Mouse (Mus musculus) CD4-positive helper T cell, adult 2 months (primary cell): ENCODE data around the gene Pla2g1b.
"Not testable (repeated sequence)": the region's sequence is repeated elsewhere in the genome, so short reads cannot be mapped to it uniquely, and the experiment has no call there.

Experiments used
- DNase-seq: peaks from one replicate; pipeline ENCODE4 v3.0.0-alpha.2; 2012; ENCODE audit warnings: low read depth, missing footprints, low spot score

Gene Pla2g1b

GRCm38 (mm10) chr5:115505617-115506016 is 39.6 kb downstream of the Pla2g1b start:
- not testable (repeated sequence) for DNase-seq

- peak; percentile 92 for DNase-seq
These were observed 40.6 kb downstream of the Pla2g1b start, which contains the start of gene Pxn for GRCm38 (mm10) chr5:115506454-115507201. TSS of gene Pxn (plus strand) at chr5:115506676.

GRCm38 (mm10) chr5:115507267-115507980 is 41.4 kb downstream of the Pla2g1b start:
- no peak for DNase-seq

- no peak for DNase-seq
These were observed 42.2 kb downstream of the Pla2g1b start for GRCm38 (mm10) chr5:115507981-115508858.

GRCm38 (mm10) chr5:115508859-115509147 is 42.7 kb downstream of the Pla2g1b start:
- no peak for DNase-seq

GRCm38 (mm10) chr5:115509321-115509761 is 43.3 kb downstream of the Pla2g1b start:
- DNase-seq: no peak

GRCm38 (mm10) chr5:115509790-115510689 is 44.0 kb downstream of the Pla2g1b start:
- DNase-seq: no peak

- no peak for DNase-seq
These were observed 46.3 kb downstream of the Pla2g1b start for GRCm38 (mm10) chr5:115512375-115512774.

GRCm38 (mm10) chr5:115513246-115513645 is 47.2 kb downstream of the Pla2g1b start:
- no peak for DNase-seq

- no peak for DNase-seq
These were observed 47.7 kb downstream of the Pla2g1b start for GRCm38 (mm10) chr5:115513721-115514120.

GRCm38 (mm10) chr5:115514346-115514745 is 48.3 kb downstream of the Pla2g1b start:
- no peak for DNase-seq

- no peak for DNase-seq
These were observed 49.0 kb downstream of the Pla2g1b start for GRCm38 (mm10) chr5:115514896-115515587.

- peak; percentile 82 for DNase-seq
These were observed 50.2 kb downstream of the Pla2g1b start for GRCm38 (mm10) chr5:115516081-115516907.

GRCm38 (mm10) chr5:115516908-115517307 is 50.8 kb downstream of the Pla2g1b start:
- DNase-seq: no peak

GRCm38 (mm10) chr5:115517501-115517900 is 51.4 kb downstream of the Pla2g1b start:
- peak; percentile 70 for DNase-seq

GRCm38 (mm10) chr5:115518214-115518613 is 52.2 kb downstream of the Pla2g1b start:
- DNase-seq: not testable (repeated sequence)

- no peak for DNase-seq
These were observed 54.3 kb downstream of the Pla2g1b start for GRCm38 (mm10) chr5:115520325-115520869.

GRCm38 (mm10) chr5:115521553-115522461 is 55.7 kb downstream of the Pla2g1b start:
- DNase-seq: peak; percentile 85
